Mouse (Mus musculus) hindbrain, postnatal 0 days (tissue): ENCODE data around the gene Fcrla. TPM values are rescaled to one million over a fixed set of nuclear protein-coding genes. Genes with fewer than 3 reads are reported as not detected.

Source experiments
- ATAC-seq: fragments of 200-750 bp; cut with Nextera tagmentation; 2 replicates; pipeline ENCODE4 v1.8.0; 2017; ENCODE audit warnings: mild to moderate bottlenecking, moderate TSS enrichment, moderate library complexity
- DNase-seq: peaks from one replicate; pipeline ENCODE4 v3.0.0-alpha.2; 2015; ENCODE audit warnings: low spot score
- H3K27ac ChIP-seq: fragments of 300-500 bp; sonication (generic); 2 replicates; pipeline ENCODE4 v1.5.1; 2014; ENCODE audit warnings: mild to moderate bottlenecking
- H3K27me3 ChIP-seq: fragments of 300-500 bp; sonication (generic); 2 replicates; pipeline ENCODE4 v1.6.1; 2014; ENCODE audit warnings: low read length, mixed read lengths; ENCODE audit not compliant: insufficient read depth
- H3K36me3 ChIP-seq: fragments of 300-500 bp; sonication (generic); 2 replicates; pipeline ENCODE4 v1.6.1; 2014; ENCODE audit warnings: low read length, mixed read lengths; ENCODE audit not compliant: insufficient read depth
- H3K4me1 ChIP-seq: fragments of 300-500 bp; sonication (generic); 2 replicates; pipeline ENCODE4 v1.6.1; 2014; ENCODE audit warnings: antibody characterized with exemption, low read length, mixed read lengths; ENCODE audit not compliant: insufficient read depth
- H3K4me2 ChIP-seq: fragments of 300-500 bp; sonication (generic); 2 replicates; pipeline ENCODE4 v1.6.1; 2014; ENCODE audit warnings: low read depth, mild to moderate bottlenecking, low read length, moderate library complexity, mixed read lengths
- H3K4me3 ChIP-seq: fragments of 300-500 bp; sonication (generic); 2 replicates; pipeline ENCODE4 v1.5.1; 2014; ENCODE audit warnings: low read length
- H3K9ac ChIP-seq: fragments of 300-500 bp; sonication (generic); replicated peaks from 2 replicates; pipeline ENCODE4 v1.6.1; 2014; ENCODE audit warnings: mild to moderate bottlenecking, low read length, moderate library complexity, mixed read lengths
- H3K9me3 ChIP-seq: fragments of 300-500 bp; sonication (generic); 2 replicates; pipeline ENCODE4 v1.6.1; 2016; ENCODE audit warnings: low read length, mixed read lengths
- CTCF ChIP-seq: IDR thresholded peaks from 2 replicates; pipeline ENCODE4 v1.5.1; 2016; ENCODE audit warnings: antibody characterized with exemption, control low read depth, low read depth
- WGBS: fragments of 180-500 bp; shearing (Covaris S2); extraction: QIAGEN DNeasy Blood & Tissue Kit; methylation state at CpG from one replicate; pipeline ENCODE4 v1.1.7; 2014; 5-methylcytosine and 5-hydroxymethylcytosine counted together
- polyA plus RNA-seq: library from polyadenylated mRNA; unstranded; fragments of >200 nt; fragmentation: Nextera tagmentation; extraction: Ambion mirVana; gene quantifications from 2 replicates; pipeline ENCODE4 v1.2.1, GENCODE M21; 2015
- total RNA-seq: library from RNA; depleted of rRNA; stranded (reverse); fragments of >200 nt; gene quantifications from 2 replicates; pipeline ENCODE4 v1.2.3, GENCODE M21; 2014; rRNA removed

Gene Fcrla
- total and polyA plus RNA-seq, 2 experiments from 2014 or later: not detected

DNA sequence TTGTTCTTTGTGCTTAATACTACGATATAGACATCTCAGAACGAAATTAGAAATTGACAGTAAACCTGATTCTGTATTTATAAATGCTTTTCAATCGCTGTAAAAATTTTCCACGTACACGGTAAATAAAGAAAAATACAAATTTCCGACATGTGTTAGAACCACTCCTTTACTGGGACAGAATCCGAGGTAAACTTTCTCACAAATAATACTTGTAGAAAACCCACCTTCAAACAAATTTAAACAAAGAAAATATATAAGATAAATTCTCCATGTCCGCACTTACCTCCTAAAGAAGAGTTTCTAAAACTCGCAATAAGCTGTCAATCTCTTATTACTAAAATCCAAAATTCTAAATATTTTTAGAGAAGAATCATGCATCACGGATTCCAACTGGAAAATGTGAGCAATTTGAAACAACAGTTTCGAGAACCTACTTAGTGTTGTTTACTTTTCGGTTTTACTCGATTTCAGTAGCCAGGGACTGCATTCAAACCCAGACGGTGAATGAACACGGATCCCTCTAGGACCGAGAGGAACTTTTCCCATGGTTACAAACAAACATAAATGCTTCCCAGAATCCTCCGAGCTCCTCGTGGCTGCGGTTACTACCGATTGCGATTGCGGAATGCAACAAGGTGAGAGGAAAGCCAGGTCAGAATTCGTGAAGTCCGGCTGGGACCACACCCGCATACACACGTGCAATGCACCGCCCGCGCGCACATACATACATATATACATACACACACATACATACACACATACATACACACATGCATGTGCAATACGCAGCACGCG lies 59.1 kb downstream of the Fcrla start:
- Histone ChIP-seq H3K27me3 (no peaks in the 10 kb centered on the region), H3K4me3 (peak overlapping the region; percentile 86), H3K27ac (peak overlapping the region; percentile 54; the same call in 1 of the 2 replicates), H3K9ac (peak overlapping the region; percentile 86), H3K4me2 (peak overlapping the region; percentile 84), H3K9me3 (no peaks in the 10 kb centered on the region), H3K36me3 (no peaks in the 10 kb centered on the region; the same call in 1 of the 2 replicates), H3K4me1 (peaks cover 4% of the 10 kb centered on the region)
- DNase-seq (peak; percentile 92), ATAC-seq (peak; percentile 83)
- no peak for TF ChIP-seq CTCF
- under 1% methylated on average over 33 of the region's 33 CpGs for WGBS

DNA sequence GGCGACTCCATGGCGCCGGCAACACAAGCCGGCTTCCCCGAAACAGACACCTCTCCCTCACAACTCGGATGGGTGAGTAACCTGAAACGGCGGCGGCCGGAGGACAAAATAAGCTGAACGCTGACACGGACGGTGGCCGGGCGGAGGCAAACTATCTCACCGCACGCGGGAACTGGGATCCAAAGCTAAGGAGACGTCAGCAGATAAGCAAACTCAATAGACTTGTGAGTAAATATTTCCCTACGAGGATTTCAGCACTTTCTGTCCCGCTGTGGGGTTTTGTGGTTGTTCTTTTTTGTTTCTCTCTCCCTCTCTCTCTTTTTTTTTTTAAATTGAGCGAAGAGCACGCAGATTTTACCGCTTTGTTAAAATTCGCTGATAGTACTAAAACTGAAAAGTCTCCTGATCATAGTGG lies 59.7 kb downstream of the Fcrla start, which contains the start of gene Atf6:
Gene Atf6 (minus strand): TSS at position 81 of the 415 bp plus-strand sequence.
- peaks cover 4% of the 10 kb centered on the region for H3K4me1 ChIP-seq
- WGBS: under 1% methylated on average over 25 of the region's 25 CpGs

More for the DNA sequence above, 59.7 kb downstream of the Fcrla start, which contains the start of gene Atf6:
- Histone ChIP-seq H3K4me2 (peak within 1 kb of the TSS; percentile 84), H3K9ac (peak within 1 kb of the TSS; percentile 86), H3K36me3 (no peaks in the 10 kb centered on the region), H3K27ac (peak within 1 kb of the TSS; percentile 84), H3K9me3 (no peaks in the 10 kb centered on the region), H3K27me3 (no peaks in the 10 kb centered on the region), H3K4me3 (peak within 1 kb of the TSS; percentile 86)
- DNase-seq (peak; percentile 95), ATAC-seq (peak; percentile 81)
- TF ChIP-seq CTCF: no peak

Other genes with a start within 250 kb of the Fcrla start
- gene Atf6, start 59.8 kb downstream of the Fcrla start, total RNA-seq: 15.7 and 17.8 TPM in 2 replicates
- gene Atf6, start 59.8 kb downstream of the Fcrla start, polyA plus RNA-seq: 6.1 and 6.3 TPM in 2 replicates
- gene Gm26620, start 42.5 kb downstream of the Fcrla start, total RNA-seq: 0.52 TPM in 1 of 2 replicates, not detected in the other
- 0.86 and 1.5 TPM in 2 replicates for gene Gm26620, start 42.5 kb downstream of the Fcrla start, polyA plus RNA-seq
- 25.4 and 40.4 TPM in 2 replicates for gene Dusp12, start 42.0 kb downstream of the Fcrla start, total RNA-seq
- gene Dusp12, start 42.0 kb downstream of the Fcrla start, polyA plus RNA-seq: 32.0 and 34.4 TPM in 2 replicates
- gene Fcrlb, start 14.6 kb downstream of the Fcrla start, total RNA-seq: 0.68 and 0.86 TPM in 2 replicates
- gene Fcrlb, start 14.6 kb downstream of the Fcrla start, polyA plus RNA-seq: 1.0 and 1.4 TPM in 2 replicates
- gene Fcgr2b, start 49.0 kb upstream of the Fcrla start, total RNA-seq: 2.2 and 5.3 TPM in 2 replicates
- 3.6 and 4.3 TPM in 2 replicates for gene Fcgr2b, start 49.0 kb upstream of the Fcrla start, polyA plus RNA-seq
- 0.58 TPM in 1 of 2 replicates, not detected in the other for gene Fcgr4, start 91.3 kb upstream of the Fcrla start, total RNA-seq
- 0.55 and 0.71 TPM in 2 replicates for gene Fcgr4, start 91.3 kb upstream of the Fcrla start, polyA plus RNA-seq
- gene Fcgr3, start 137.4 kb upstream of the Fcrla start, total RNA-seq: 15.2 and 15.9 TPM in 2 replicates
- 14.1 and 15.5 TPM in 2 replicates for gene Fcgr3, start 137.4 kb upstream of the Fcrla start, polyA plus RNA-seq
- 2.7 and 6.7 TPM in 2 replicates for gene Cfap126, start 186.3 kb upstream of the Fcrla start, total RNA-seq
- gene Cfap126, start 186.3 kb upstream of the Fcrla start, polyA plus RNA-seq: 12.2 and 15.3 TPM in 2 replicates
- gene Sdhc, start 223.0 kb upstream of the Fcrla start, total RNA-seq: 227 and 243 TPM in 2 replicates
- 309 and 320 TPM in 2 replicates for gene Sdhc, start 223.0 kb upstream of the Fcrla start, polyA plus RNA-seq
- 4.8 and 5.5 TPM in 2 replicates for gene Mpz, start 223.1 kb upstream of the Fcrla start, total RNA-seq
- 5.1 and 5.9 TPM in 2 replicates for gene Mpz, start 223.1 kb upstream of the Fcrla start, polyA plus RNA-seq